Mouse (Mus musculus) ES-E14 (cell line): Measurements from ENCODE around the gene Pde4dip. TPM values are rescaled to one million over a fixed set of nuclear protein-coding genes. Genes with fewer than 3 reads are reported as not detected.

Experiments
- DNase-seq: peaks from one replicate; pipeline ENCODE4 v3.0.0-alpha.2; 2013; ENCODE audit warnings: low read depth, low spot score
- H3K27ac ChIP-seq: 2 replicates; pipeline ENCODE4 v1.5.1; 2012; ENCODE audit warnings: low read depth, mild to moderate bottlenecking, low read length, moderate library complexity, mixed read lengths; ENCODE audit not compliant: poor library complexity, insufficient read depth, severe bottlenecking
- H3K36me3 ChIP-seq: 2 replicates; pipeline ENCODE4 v1.6.1; 2012; ENCODE audit warnings: mild to moderate bottlenecking, low read length, moderate library complexity, mixed read lengths; ENCODE audit not compliant: control insufficient read depth, poor library complexity, insufficient read depth, severe bottlenecking
- H3K4me1 ChIP-seq, 2 experiments: fragments of 150-350 bp in 1 of 2; sonication (generic) in 1 of 2; 2 replicates each; pipeline ENCODE4 v1.6.1; 2012; ENCODE audit warnings: low read length in 2 of 2, mild to moderate bottlenecking in 1 of 2, mixed read lengths in 1 of 2; ENCODE audit not compliant: control insufficient read depth in 2 of 2, insufficient read depth in 2 of 2, poor library complexity in 1 of 2
- H3K4me3 ChIP-seq, 2 experiments: fragments of 150-350 bp in 1 of 2; sonication (generic) in 1 of 2; 2 replicates each; pipeline ENCODE4 v1.5.1; 2012; ENCODE audit warnings: low read length in 2 of 2, low read depth in 1 of 2, mild to moderate bottlenecking in 1 of 2, mixed read lengths in 1 of 2; ENCODE audit not compliant: insufficient read depth in 1 of 2, poor library complexity in 1 of 2, severe bottlenecking in 1 of 2
- H3K9ac ChIP-seq: 2 replicates; pipeline ENCODE4 v1.6.1; 2012; ENCODE audit warnings: low read depth, mild to moderate bottlenecking, low read length, mixed read lengths; ENCODE audit not compliant: poor library complexity, insufficient read depth, severe bottlenecking
- H3K9me3 ChIP-seq: fragments of 150-350 bp; sonication (generic); 2 replicates; pipeline ENCODE4 v1.6.1; 2012; ENCODE audit warnings: low read depth, mild to moderate bottlenecking, low read length; ENCODE audit not compliant: control insufficient read depth, insufficient read depth
- CHD2 ChIP-seq: IDR thresholded peaks from 2 replicates; pipeline ENCODE4 v1.6.1; 2014; ENCODE audit warnings: mild to moderate bottlenecking, low read depth, low read length, inconsistent platforms
- HCFC1 ChIP-seq: IDR thresholded peaks from 2 replicates; pipeline ENCODE4 v1.6.1; 2012; ENCODE audit warnings: low read length, inconsistent platforms, borderline replicate concordance; ENCODE audit not compliant: insufficient read depth
- MAFK ChIP-seq: IDR thresholded peaks from 2 replicates; pipeline ENCODE4 v1.6.1; 2014; ENCODE audit warnings: mild to moderate bottlenecking, low read depth, low read length, inconsistent platforms; ENCODE audit not compliant: insufficient read depth
- ZC3H11A ChIP-seq: IDR thresholded peaks from 2 replicates; pipeline ENCODE4 v1.6.1; 2012; ENCODE audit warnings: low read depth, mild to moderate bottlenecking, inconsistent platforms, low read length, borderline replicate concordance
- ZNF384 ChIP-seq: IDR thresholded peaks from 2 replicates; pipeline ENCODE4 v1.6.1; 2012; ENCODE audit warnings: low read depth, low read length, inconsistent platforms
- in situ Hi-C, 2 experiments: fragments of 600-800 bp; cut with MboI; formaldehyde crosslinking; loops; one replicate each; pipeline ENCODE4 v1.15.1; 2025; ENCODE audit warnings: low sequenced_read_pairs in 2 of 2, inconsistent platforms in 1 of 2; ENCODE audit not compliant: unreplicated experiment in 2 of 2
- total RNA-seq: library from RNA; depleted of rRNA; stranded (reverse); fragments of 300-350 nt; gene quantifications from 2 replicates; pipeline ENCODE4 v1.2.3, GENCODE M21; 2012; rRNA removed

Gene Pde4dip
- 10.0 and 12.0 TPM in 2 replicates for total RNA-seq

GRCm38 (mm10) chr3:97888168-97888901, at the start of gene Pde4dip:
Pde4dip (minus strand) TSS chr3:97888707.
- H3K9ac ChIP-seq, result peak within 1 kb of the TSS; percentile 45; the same call in 1 of the 2 replicates
- DNase-seq, result no peak
- H3K27ac ChIP-seq, result no peak within 1 kb of the TSS
- H3K36me3 ChIP-seq, result no peaks in the 10 kb centered on the region
- H3K9me3 ChIP-seq, result no peaks in the 10 kb centered on the region
- TF ChIP-seq MAFK (no peak), CHD2 (no peak), HCFC1 (no peak), ZC3H11A (no peak), ZNF384 (no peak)
- in situ Hi-C loops, result loop anchor here in 1 of 2 experiments (10.0 kb wide), 1 partner anchor 204 kb away; no protein-coding TSS in a partner anchor
- H3K4me1 ChIP-seq, result peaks cover 0 to 2% of the 10 kb centered on the region in 2 experiments; a peak in 1 of 4 replicates
- H3K4me3 ChIP-seq, result peak within 1 kb of the TSS; percentile 47 to 70

DNA sequence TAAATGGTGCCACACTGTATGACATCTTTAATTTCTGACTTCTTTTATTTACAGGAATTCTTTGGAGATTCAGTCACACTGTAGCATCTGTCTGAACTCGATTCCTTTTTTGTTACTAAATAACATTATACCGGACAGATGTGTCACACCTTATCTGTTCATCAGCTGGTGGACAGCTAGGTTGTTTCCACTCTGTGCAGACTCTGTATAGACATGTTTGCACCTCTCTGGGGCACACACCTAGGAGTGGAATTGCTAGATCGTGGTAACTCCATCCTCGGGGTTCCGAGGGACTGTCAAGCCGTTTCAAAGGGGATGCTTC, 49.4 kb upstream of the Pde4dip start:
- Histone ChIP-seq H3K9me3 (no peaks in the 10 kb centered on the region), H3K27ac (no peak overlapping the region), H3K4me3 (no peak overlapping the region), H3K36me3 (no peaks in the 10 kb centered on the region), H3K4me1 (peaks cover 0 to 11% of the 10 kb centered on the region in 2 experiments; a peak in 2 of 4 replicates), H3K9ac (no peak overlapping the region)
- TF ChIP-seq MAFK, result no peak
- TF ChIP-seq ZNF384, result no peak
- no peak for TF ChIP-seq CHD2
- TF ChIP-seq ZC3H11A, result no peak
- no peak for TF ChIP-seq HCFC1
- no peak for DNase-seq
- in situ Hi-C loops, result no loop called here

DNA sequence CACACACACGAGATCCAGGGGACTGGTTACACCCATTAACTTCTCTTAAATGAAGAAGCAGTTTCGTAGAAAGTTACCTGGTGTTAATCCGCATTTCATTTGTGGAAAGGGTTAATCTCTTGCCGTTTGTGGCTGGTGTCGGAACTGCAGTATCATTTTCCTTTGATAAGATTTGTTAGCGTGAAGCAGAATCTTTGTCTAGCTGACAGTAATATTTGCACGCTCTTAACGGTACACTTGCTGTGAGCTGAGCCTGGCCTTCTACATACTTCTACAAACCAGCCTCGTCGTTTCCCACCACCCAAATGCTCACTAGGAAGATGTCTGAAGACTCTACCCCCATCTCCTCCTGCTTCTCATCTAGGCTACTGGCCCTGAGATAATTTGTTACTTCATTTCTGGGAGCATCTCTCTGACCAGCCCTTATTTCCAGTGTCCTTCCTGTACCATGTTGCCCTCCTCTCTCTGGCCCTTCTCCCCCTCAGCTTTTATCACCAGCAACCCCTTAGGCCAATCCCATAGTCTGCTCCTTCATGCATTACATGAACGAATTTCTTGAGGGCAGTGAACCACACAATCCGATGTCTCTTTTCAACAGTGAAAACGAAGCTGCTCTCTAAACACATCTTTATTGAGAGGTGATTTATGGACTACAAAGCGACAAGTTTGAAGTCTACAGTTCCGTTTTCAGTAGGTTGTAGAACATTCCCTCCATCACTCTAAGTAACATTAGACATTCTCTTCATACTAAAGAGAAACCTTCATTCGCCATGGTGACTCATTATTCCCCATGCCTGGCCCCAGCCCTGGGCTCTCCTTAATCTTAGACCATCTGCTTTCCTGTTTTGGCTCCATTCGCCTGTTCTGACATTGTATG, 48.8 kb upstream of the Pde4dip start:
- H3K9ac ChIP-seq, result no peak overlapping the region
- H3K27ac ChIP-seq, result no peak overlapping the region
- in situ Hi-C loops, result no loop called here
- DNase-seq, result no peak
- no peak for TF ChIP-seq ZC3H11A
- no peak for TF ChIP-seq MAFK
- no peak for TF ChIP-seq HCFC1
- TF ChIP-seq CHD2, result no peak
- TF ChIP-seq ZNF384, result no peak
- H3K4me1 ChIP-seq, result peaks cover 0 to 9% of the 10 kb centered on the region in 2 experiments; a peak in 2 of 4 replicates
- no peaks in the 10 kb centered on the region for H3K36me3 ChIP-seq
- no peak overlapping the region for H3K4me3 ChIP-seq
- H3K9me3 ChIP-seq, result no peaks in the 10 kb centered on the region

DNA sequence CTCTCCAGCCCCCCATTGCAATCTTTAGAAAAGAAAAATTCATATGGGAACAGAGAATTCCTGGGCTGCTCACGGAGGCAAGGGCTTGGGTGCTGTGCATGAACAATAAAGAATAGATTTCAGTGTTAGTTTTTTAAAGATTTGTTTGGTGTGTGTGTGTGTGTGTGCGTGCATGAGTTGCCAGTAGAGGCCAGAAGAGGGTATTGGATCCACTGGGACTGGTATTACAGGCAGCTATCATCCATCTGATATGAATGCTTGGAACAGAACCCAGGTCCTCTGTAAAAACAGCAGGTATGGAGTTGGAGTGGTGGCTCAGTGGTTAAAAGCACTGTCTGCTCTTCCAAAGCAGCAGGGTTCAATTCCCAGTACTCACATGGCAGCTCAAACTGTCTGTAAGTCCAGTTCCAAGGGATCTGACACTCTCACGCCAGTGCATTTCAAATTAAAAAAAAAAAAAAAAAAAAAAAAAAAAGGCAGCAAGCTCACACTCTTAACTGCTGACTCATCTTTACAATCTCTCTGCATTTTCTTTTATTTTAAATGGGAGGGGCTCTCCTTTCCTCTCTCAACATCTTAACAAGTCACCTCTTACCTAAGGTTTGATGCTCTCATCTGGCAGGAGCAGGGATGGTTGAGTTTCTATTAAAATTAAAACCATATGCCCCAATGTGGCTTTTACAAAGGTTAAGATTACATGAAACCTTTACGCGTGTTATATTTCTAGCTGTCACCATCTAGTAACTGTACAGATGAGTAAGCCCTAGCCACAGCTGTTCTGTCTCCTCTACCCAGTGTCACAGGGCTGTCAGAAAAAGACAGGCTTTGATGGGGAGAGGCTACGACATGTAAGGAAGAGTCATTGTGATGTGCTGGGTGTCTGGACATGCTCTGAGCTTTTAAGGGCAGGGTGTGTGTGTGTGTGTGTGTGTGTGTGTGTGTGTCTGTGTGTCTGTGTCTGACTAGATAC, 46.1 kb upstream of the Pde4dip start:
- in situ Hi-C loops, result no loop called here
- peaks cover 0 to 6% of the 10 kb centered on the region in 2 experiments; a peak in 2 of 4 replicates for H3K4me1 ChIP-seq

More for the DNA sequence above, 46.1 kb upstream of the Pde4dip start:
- Histone ChIP-seq H3K27ac (no peak overlapping the region), H3K4me3 (no peak overlapping the region), H3K9me3 (no peaks in the 10 kb centered on the region), H3K36me3 (no peaks in the 10 kb centered on the region), H3K9ac (no peak overlapping the region)
- TF ChIP-seq HCFC1 (no peak), MAFK (0 out of 2 replicates have a peak, but pooled peaks have one; percentile 16), ZNF384 (peak; percentile 33; the same call in 1 of the 2 replicates), CHD2 (no peak)
- DNase-seq, result no peak
